Mouse (Mus musculus): ENCODE measurements around the gene Zmynd10. TPM values are rescaled to one million over a fixed set of nuclear protein-coding genes. Genes with fewer than 3 reads are reported as not detected.

Gene Zmynd10
- polyA plus RNA-seq, 1 experiment from 2014 or later = 1.3 TPM

- H3K27me3 ChIP-seq = no peaks in the 10 kb centered on the region
- H3K36me3 ChIP-seq = peaks cover 43% of the 10 kb centered on the region
- H3K9me3 ChIP-seq = no peaks in the 10 kb centered on the region
- H3K4me1 ChIP-seq = peaks cover 14% of the 10 kb centered on the region
- H3K4me3 ChIP-seq = peak within 1 kb of the TSS; percentile 85
- peak within 1 kb of the TSS; percentile 73 for H3K4me2 ChIP-seq (replicated peaks)
- WGBS = 14% methylated on average over 46 of the region's 46 CpGs
- peak within 1 kb of the TSS; percentile 57 for H3K9ac ChIP-seq
- peak; percentile 96 for ATAC-seq (ENCODE audit: insufficient number of reproducible peaks, insufficient read depth, low FRiP score, low TSS enrichment)
- peak within 1 kb of the TSS; percentile 46; the same call in 1 of the 2 replicates for H3K27ac ChIP-seq
These were observed 40.1 kb downstream of the Zmynd10 start, which contains the start of gene Ifrd2 for GRCm38 (mm10) chr9:107586974-107587832. Ifrd2 (plus strand) TSS chr9:107587642.

- peak overlapping the region; percentile 73 for H3K4me2 ChIP-seq (replicated peaks)
- H3K9ac ChIP-seq = peak overlapping the region; percentile 57
- H3K4me3 ChIP-seq = peak overlapping the region; percentile 85
- no peaks in the 10 kb centered on the region for H3K9me3 ChIP-seq
- ATAC-seq (ENCODE audit: insufficient number of reproducible peaks, insufficient read depth, low FRiP score, low TSS enrichment) = no peak
- H3K36me3 ChIP-seq = peaks cover 45% of the 10 kb centered on the region
- peak overlapping the region; percentile 46; the same call in 1 of the 2 replicates for H3K27ac ChIP-seq
- H3K4me1 ChIP-seq = peaks cover 12% of the 10 kb centered on the region
- 5% methylated on average over 33 of the region's 33 CpGs for WGBS
- no peaks in the 10 kb centered on the region for H3K27me3 ChIP-seq
These were observed 40.9 kb downstream of the Zmynd10 start for GRCm38 (mm10) chr9:107587833-107588639.

DNA sequence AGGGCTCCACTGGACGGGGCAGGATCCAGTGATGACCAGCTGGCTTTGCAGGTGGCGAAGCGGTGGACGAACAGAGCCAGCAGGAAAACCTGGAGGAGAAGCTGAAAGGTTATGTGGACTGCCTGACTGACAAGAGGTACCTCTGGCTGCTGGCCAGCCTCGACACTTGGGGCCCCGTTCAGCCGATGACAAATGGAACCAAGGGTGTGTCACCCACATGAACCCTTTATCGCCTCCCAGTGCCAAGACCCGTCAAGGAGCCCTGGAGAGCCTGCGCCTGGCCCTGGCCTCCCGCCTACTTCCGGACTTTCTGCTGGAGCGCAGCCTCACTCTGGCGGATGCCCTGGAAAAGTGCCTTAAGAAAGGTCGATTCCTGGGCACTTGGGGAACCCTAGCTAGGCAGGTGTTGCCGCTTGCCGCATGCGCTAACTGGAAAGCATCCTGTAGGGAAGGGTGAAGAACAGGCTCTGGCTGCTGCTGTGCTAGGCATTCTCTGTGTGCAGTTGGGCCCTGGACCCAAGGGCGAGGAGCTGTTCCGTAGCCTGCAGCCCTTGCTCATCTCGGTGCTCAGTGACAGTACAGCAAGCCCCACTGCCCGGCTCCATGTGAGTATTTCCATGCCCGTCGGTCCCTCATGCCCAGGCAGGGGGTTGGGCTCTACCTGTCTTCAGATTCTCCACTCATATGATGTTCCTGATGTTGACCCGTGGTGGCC is 43.1 kb downstream of the Zmynd10 start:
- Histone ChIP-seq H3K4me2 (replicated peaks) (no peak overlapping the region), H3K36me3 (peaks cover 56% of the 10 kb centered on the region), H3K9me3 (no peaks in the 10 kb centered on the region), H3K4me1 (peaks cover 12% of the 10 kb centered on the region), H3K27ac (no peak overlapping the region), H3K4me3 (no peak overlapping the region), H3K27me3 (no peaks in the 10 kb centered on the region), H3K9ac (no peak overlapping the region)
- WGBS = 90% methylated on average over 25 of the region's 25 CpGs
- no peak for ATAC-seq (ENCODE audit: insufficient number of reproducible peaks, insufficient read depth, low FRiP score, low TSS enrichment)

GRCm38 (mm10) chr9:107590773-107591060 is 43.6 kb downstream of the Zmynd10 start:
- WGBS = 94% methylated on average over 6 of the region's 6 CpGs
- H3K9ac ChIP-seq = no peak overlapping the region
- H3K27me3 ChIP-seq = no peaks in the 10 kb centered on the region
- no peak overlapping the region for H3K27ac ChIP-seq
- no peak for ATAC-seq (ENCODE audit: insufficient number of reproducible peaks, insufficient read depth, low FRiP score, low TSS enrichment)
- H3K36me3 ChIP-seq = peaks cover 56% of the 10 kb centered on the region
- H3K4me1 ChIP-seq = peaks cover 12% of the 10 kb centered on the region
- H3K9me3 ChIP-seq = no peaks in the 10 kb centered on the region
- no peak overlapping the region for H3K4me2 ChIP-seq (replicated peaks)
- no peak overlapping the region for H3K4me3 ChIP-seq

GRCm38 (mm10) chr9:107593101-107593976 is 46.2 kb downstream of the Zmynd10 start:
- ATAC-seq (ENCODE audit: insufficient number of reproducible peaks, insufficient read depth, low FRiP score, low TSS enrichment) = no peak
- peaks cover 56% of the 10 kb centered on the region for H3K36me3 ChIP-seq
- peaks cover 7% of the 10 kb centered on the region for H3K4me1 ChIP-seq
- no peak overlapping the region for H3K4me2 ChIP-seq (replicated peaks)
- H3K4me3 ChIP-seq = no peak overlapping the region
- H3K9ac ChIP-seq = no peak overlapping the region
- 83% methylated on average over 11 of the region's 11 CpGs for WGBS
- no peak overlapping the region for H3K27ac ChIP-seq
- no peaks in the 10 kb centered on the region for H3K27me3 ChIP-seq
- H3K9me3 ChIP-seq = no peaks in the 10 kb centered on the region

GRCm38 (mm10) chr9:107594281-107595062 is 47.4 kb downstream of the Zmynd10 start:
- Histone ChIP-seq H3K27me3 (no peaks in the 10 kb centered on the region), H3K4me2 (replicated peaks) (no peak overlapping the region), H3K27ac (no peak overlapping the region), H3K4me1 (no peaks in the 10 kb centered on the region), H3K36me3 (peaks cover 54% of the 10 kb centered on the region), H3K9me3 (no peaks in the 10 kb centered on the region), H3K4me3 (no peak overlapping the region), H3K9ac (no peak overlapping the region)
- ATAC-seq (ENCODE audit: insufficient number of reproducible peaks, insufficient read depth, low FRiP score, low TSS enrichment) = no peak
- 80% methylated on average over 8 of the region's 8 CpGs for WGBS

GRCm38 (mm10) chr9:107596619-107597569 is 49.8 kb downstream of the Zmynd10 start:
- Histone ChIP-seq H3K27ac (no peak overlapping the region), H3K9me3 (no peaks in the 10 kb centered on the region), H3K27me3 (0 out of 2 replicates have a peak, but pooled peaks cover 3% of the 10 kb centered on the region), H3K36me3 (peaks cover 30% of the 10 kb centered on the region), H3K4me1 (no peaks in the 10 kb centered on the region), H3K9ac (no peak overlapping the region), H3K4me3 (no peak overlapping the region), H3K4me2 (replicated peaks) (no peak overlapping the region)
- no peak for ATAC-seq (ENCODE audit: insufficient number of reproducible peaks, insufficient read depth, low FRiP score, low TSS enrichment)
- 90% methylated on average over 11 of the region's 11 CpGs for WGBS

DNA sequence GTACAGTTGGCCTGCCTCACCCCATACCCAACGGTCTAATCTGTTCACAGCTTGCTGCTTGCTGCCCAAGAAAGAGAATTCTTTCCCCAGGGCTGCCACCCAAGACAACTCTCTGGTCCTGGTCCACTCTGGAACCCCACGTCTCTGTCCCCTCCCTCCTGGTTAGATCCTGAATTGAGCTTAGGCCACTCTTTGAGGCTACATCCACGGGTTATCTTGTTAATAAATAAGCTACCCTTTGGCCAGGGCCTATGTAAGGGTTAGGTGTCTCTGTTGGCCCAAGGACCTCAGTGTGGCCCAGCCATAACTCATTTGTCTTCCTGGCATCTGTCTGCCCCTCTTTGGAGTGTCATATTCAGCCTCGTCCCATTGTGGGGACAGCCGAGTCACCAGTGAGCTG is 51.3 kb downstream of the Zmynd10 start:
- WGBS = 80% methylated on average over 5 of the region's 5 CpGs
- H3K4me2 ChIP-seq (replicated peaks) = no peak overlapping the region
- no peak overlapping the region for H3K27ac ChIP-seq
- H3K27me3 ChIP-seq = 0 out of 2 replicates have a peak, but pooled peaks cover 3% of the 10 kb centered on the region
- no peak overlapping the region for H3K4me3 ChIP-seq
- H3K4me1 ChIP-seq = peaks cover 8% of the 10 kb centered on the region
- ATAC-seq (ENCODE audit: insufficient number of reproducible peaks, insufficient read depth, low FRiP score, low TSS enrichment) = no peak
- H3K9ac ChIP-seq = no peak overlapping the region
- peaks cover 15% of the 10 kb centered on the region for H3K36me3 ChIP-seq
- no peaks in the 10 kb centered on the region for H3K9me3 ChIP-seq

DNA sequence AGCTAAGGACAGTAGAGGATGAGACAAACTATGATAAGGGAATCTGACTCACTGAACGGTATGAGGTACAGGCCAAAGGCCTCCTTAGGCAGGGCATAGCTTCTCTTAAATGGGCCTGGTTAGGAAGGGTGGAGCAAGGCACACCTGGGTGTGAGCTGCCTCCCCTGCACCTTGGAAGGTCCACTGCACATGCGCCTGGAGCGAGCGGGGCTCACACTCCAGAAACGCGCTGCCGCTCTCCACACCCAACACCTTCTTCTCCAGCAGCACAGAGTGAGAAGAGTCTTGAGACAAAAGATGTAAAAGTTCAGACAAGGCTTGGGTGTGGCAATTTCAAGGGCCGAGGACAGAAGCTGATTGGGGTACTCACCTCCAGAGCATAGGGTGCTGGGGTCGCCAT is 52.3 kb downstream of the Zmynd10 start:
- WGBS = 86% methylated on average over 9 of the region's 9 CpGs
- Histone ChIP-seq H3K9ac (no peak overlapping the region), H3K27ac (no peak overlapping the region), H3K27me3 (0 out of 2 replicates have a peak, but pooled peaks cover 3% of the 10 kb centered on the region), H3K4me3 (no peak overlapping the region), H3K9me3 (no peaks in the 10 kb centered on the region), H3K4me2 (replicated peaks) (no peak overlapping the region), H3K36me3 (peaks cover 4% of the 10 kb centered on the region; the same call in 1 of the 2 replicates), H3K4me1 (peaks cover 15% of the 10 kb centered on the region)
- no peak for ATAC-seq (ENCODE audit: insufficient number of reproducible peaks, insufficient read depth, low FRiP score, low TSS enrichment)
